Mouse (Mus musculus) cerebellum, adult 2 months (tissue): Measurements from ENCODE around the gene Ndufa1.

ENCODE experiments used
- CTCF ChIP-seq: fragments of 200-500 bp; IDR thresholded peaks from 2 replicates; pipeline ENCODE4 v1.5.1; 2011; ENCODE audit warnings: low read depth, mild to moderate bottlenecking, control low read depth, low read length, moderate library complexity, borderline replicate concordance; ENCODE audit not compliant: insufficient read depth
- POLR2A ChIP-seq: fragments of 200-500 bp; IDR thresholded peaks from 2 replicates; pipeline ENCODE4 v1.6.1; 2011; ENCODE audit warnings: low read length, control low read depth, borderline replicate concordance; ENCODE audit not compliant: insufficient read depth

- TF ChIP-seq POLR2A: no peak
- TF ChIP-seq CTCF: no peak
Measured at GRCm38 (mm10) chrX:37190755-37191104, 233 bp downstream of the Ndufa1 start.
